Mouse (Mus musculus) E14TG2a.4 (cell line): ENCODE measurements around the gene Kif7.

Source experiments
- CTCF ChIP-seq: conservative IDR thresholded peaks from 2 replicates; pipeline ENCODE4 v1.5.1; 2014; ENCODE audit warnings: low read length
- NANOG ChIP-seq: IDR thresholded peaks from 2 replicates; pipeline ENCODE4 v1.6.1; 2014; ENCODE audit warnings: borderline replicate concordance, low read length, mixed read lengths

DNA sequence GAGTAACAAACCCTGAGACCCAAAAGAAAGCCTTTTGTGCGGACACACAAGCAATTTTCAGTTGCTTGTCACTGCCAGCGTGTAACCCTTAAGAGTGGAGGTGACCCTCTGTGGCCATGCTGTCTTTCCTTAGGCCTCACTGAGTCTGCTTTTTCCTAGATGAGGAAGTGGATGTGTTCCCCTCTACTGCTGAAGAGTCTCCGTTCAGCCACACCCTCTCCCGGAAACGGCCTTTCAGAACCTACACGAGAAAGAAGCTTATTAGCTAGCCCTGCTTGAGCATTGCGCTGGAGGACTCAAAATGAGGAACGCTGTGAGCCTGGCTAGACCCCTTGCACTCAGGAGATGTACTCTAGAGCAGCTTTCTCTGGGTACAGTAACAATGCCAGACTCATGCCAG lies 19.0 kb downstream of the Kif7 start:
- TF ChIP-seq CTCF (no peak), NANOG (no peak)
